9 mouse cellular contexts compared by ENCODE assay signal in the genomic region with DNA sequence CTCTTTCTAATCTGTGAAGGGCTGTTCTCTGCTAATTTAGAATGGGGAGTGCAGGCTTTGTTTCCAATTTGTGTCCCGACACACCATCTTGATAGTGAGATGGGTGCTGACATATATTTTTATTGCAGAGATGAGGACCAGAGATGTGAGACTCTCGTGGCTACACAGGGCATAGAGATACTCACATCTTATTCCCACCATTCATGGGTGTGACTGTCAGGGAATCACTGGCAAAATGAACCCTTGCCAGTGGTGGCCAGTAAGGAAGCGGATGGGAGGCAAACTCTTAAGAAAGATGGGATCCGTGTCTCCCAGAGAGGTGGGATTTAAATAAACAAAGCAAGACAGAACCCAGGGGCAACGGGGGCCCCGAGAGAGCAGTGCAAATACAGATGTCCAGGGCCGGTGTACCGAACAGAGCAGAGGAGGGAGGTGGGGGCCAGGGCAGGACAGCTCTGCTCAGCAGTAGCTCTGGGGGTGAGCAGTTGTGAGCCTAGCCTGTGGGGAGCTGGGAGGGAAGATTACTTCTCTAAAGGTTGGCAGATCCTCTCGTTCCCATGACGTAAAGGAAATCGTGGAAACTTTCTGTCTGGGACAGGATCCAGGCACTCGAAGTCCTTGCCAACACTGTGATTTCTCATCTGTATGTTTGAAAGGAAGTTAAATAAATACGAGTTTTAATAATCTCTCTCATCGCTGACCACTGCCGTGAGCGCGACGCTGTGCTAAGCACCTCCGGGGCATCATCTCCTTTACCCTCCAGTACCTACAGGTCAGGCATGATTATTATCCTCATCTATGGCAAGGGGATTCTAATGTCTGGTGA.
DNase-seq lines count a peak whose midpoint lies in the region; ATAC-seq and TF ChIP-seq lines count a peak whose summit lies in the region.
"Had no signal": no experiment of that assay in that cellular context is flagged by ENCODE, and none has a peak within 500 bp of the region (broad histone marks: within the 10 kb centered on the region; RNA-seq: fewer than 3 reads in every experiment).

No protein-coding gene starts in this region.

- 0 out of 2 replicates have a peak, but pooled peaks cover 11% of the 10 kb centered on the region for H3K27me3 ChIP-seq in heart, embryonic 10.5 days (ENCODE audit: insufficient read depth, poor library complexity, severe bottlenecking)
- no peaks in the 10 kb centered on the region for H3K27me3 ChIP-seq in embryonic facial prominence, embryonic 11.5 days (ENCODE audit: control insufficient read depth, insufficient read depth, low read length)
- H3K27me3 ChIP-seq in midbrain, postnatal 0 days (ENCODE audit: insufficient read depth, low read length) = no peaks in the 10 kb centered on the region

- H3K4me3 ChIP-seq in heart, embryonic 10.5 days = no peak overlapping the region
- H3K4me3 ChIP-seq in embryonic facial prominence, embryonic 11.5 days (ENCODE audit: low read depth, low read length) = no peak overlapping the region
- no peak overlapping the region for H3K4me3 ChIP-seq in midbrain, postnatal 0 days (ENCODE audit: low read depth, low read length)

- 61% methylated on average over 19 of the region's 19 CpGs for WGBS in heart, embryonic 10.5 days
- WGBS in embryonic facial prominence, embryonic 11.5 days = 68% methylated on average over 19 of the region's 19 CpGs
- WGBS in midbrain, postnatal 0 days = 42% methylated on average over 19 of the region's 19 CpGs

- no peak for ATAC-seq in embryonic facial prominence, embryonic 11.5 days (replicated peaks; ENCODE audit: insufficient number of reproducible peaks, low FRiP score, low TSS enrichment, low read depth)
- 0 out of 2 replicates have a peak, but pooled peaks have one; percentile 53 for ATAC-seq in midbrain, postnatal 0 days (ENCODE audit: low FRiP score)

- H3K9ac ChIP-seq in embryonic facial prominence, embryonic 11.5 days (replicated peaks; ENCODE audit: low read length) = 0 out of 2 replicates have a peak overlapping the region, but pooled peaks have one; percentile 2
- H3K9ac ChIP-seq in midbrain, postnatal 0 days (replicated peaks; ENCODE audit: low read length, poor library complexity, severe bottlenecking) = no peak overlapping the region
- H3K9ac ChIP-seq: liver, embryonic 14.5 days had no signal

- no peak for TF ChIP-seq CTCF in midbrain, postnatal 0 days (IDR thresholded peaks at IDR 0.05)

- no peaks in the 10 kb centered on the region for H3K36me3 ChIP-seq in heart, embryonic 10.5 days
- H3K36me3 ChIP-seq in embryonic facial prominence, embryonic 11.5 days (replicated peaks; ENCODE audit: control insufficient read depth, insufficient read depth, low read depth, low read length) = no peaks in the 10 kb centered on the region
- H3K36me3 ChIP-seq in midbrain, postnatal 0 days (ENCODE audit: insufficient read depth, low read length) = no peaks in the 10 kb centered on the region

- DNase-seq in heart, adult 11 months = peak; percentile 96
- no peak for DNase-seq in heart, embryonic 10.5 days (ENCODE audit: low spot score)
- DNase-seq in embryonic facial prominence, embryonic 11.5 days (ENCODE audit: low spot score) = no peak
- peak; percentile 60 to 66 for DNase-seq in heart, postnatal 14 days
- peak; percentile 83 for DNase-seq in kidney, postnatal 14 days
- DNase-seq in midbrain, postnatal 0 days (ENCODE audit: low spot score) = peak; percentile 42
- no peak for DNase-seq in layer of hippocampus, postnatal 14 days (ENCODE audit: low spot score in 2 of 2)
- DNase-seq in thymus, postnatal 25 days = no peak

- H3K4me1 ChIP-seq in heart, embryonic 10.5 days = peaks cover 18% of the 10 kb centered on the region
- peaks cover 6% of the 10 kb centered on the region for H3K4me1 ChIP-seq in embryonic facial prominence, embryonic 11.5 days (ENCODE audit: control insufficient read depth, insufficient read depth, low read length)
- H3K4me1 ChIP-seq in midbrain, postnatal 0 days (ENCODE audit: insufficient read depth, low read length) = no peaks in the 10 kb centered on the region; the same call in 1 of the 2 replicates

- H3K9me3 ChIP-seq in heart, embryonic 10.5 days = no peaks in the 10 kb centered on the region
- H3K9me3 ChIP-seq in embryonic facial prominence, embryonic 11.5 days (replicated peaks; ENCODE audit: control insufficient read depth, low read length) = no peaks in the 10 kb centered on the region
- H3K9me3 ChIP-seq in midbrain, postnatal 0 days (ENCODE audit: low read length) = no peaks in the 10 kb centered on the region

- H3K27ac ChIP-seq in heart, embryonic 10.5 days = no peak overlapping the region
- no peak overlapping the region for H3K27ac ChIP-seq in embryonic facial prominence, embryonic 11.5 days (replicated peaks; ENCODE audit: low read depth, low read length)
- H3K27ac ChIP-seq in midbrain, postnatal 0 days (ENCODE audit: low read depth, low read length) = no peak overlapping the region; the same call in 1 of the 2 replicates
- H3K27ac ChIP-seq: liver, embryonic 14.5 days had no signal

- intact Hi-C loops in heart, postnatal 14 days (cut with DNase I) = loop anchor here (1.0 to 2.0 kb wide), 2 partner anchors 130 to 359 kb away; no protein-coding TSS in a partner anchor

- H3K4me2 ChIP-seq in embryonic facial prominence, embryonic 11.5 days (ENCODE audit: low read depth, low read length) = no peak overlapping the region
- H3K4me2 ChIP-seq in midbrain, postnatal 0 days (ENCODE audit: low read depth, low read length, poor library complexity, severe bottlenecking) = no peak overlapping the region

Comparison
In these comparisons a context has a peak if more than half of its experiments do, and no peak if none do; other contexts are left out.
1. DNase-seq: peak in heart, adult 11 months (single experiment), heart, postnatal 14 days (2 of 2), kidney, postnatal 14 days (single experiment) and midbrain, postnatal 0 days (single experiment); none in heart, embryonic 10.5 days (single experiment), embryonic facial prominence, embryonic 11.5 days (single experiment), layer of hippocampus, postnatal 14 days (0 of 2) and thymus, postnatal 25 days (single experiment).